Mouse (Mus musculus): ENCODE results near the gene Zmiz1.

- TF ChIP-seq CTCF (IDR thresholded peaks at IDR 0.05) (peak; percentile 43), EP300 (IDR thresholded peaks at IDR 0.05) (no peak)
Measured at GRCm38 (mm10) chr14:25459998-25460800, 1.2 kb downstream of the Zmiz1 start.
